Mouse (Mus musculus) urinary bladder, postnatal 10 days (tissue): ENCODE results near the gene Kdm3a.

ENCODE experiments used
- DNase-seq: peaks from one replicate; pipeline ENCODE4 v3.0.0; 2022; ENCODE audit warnings: low spot score

Gene Kdm3a

DNA sequence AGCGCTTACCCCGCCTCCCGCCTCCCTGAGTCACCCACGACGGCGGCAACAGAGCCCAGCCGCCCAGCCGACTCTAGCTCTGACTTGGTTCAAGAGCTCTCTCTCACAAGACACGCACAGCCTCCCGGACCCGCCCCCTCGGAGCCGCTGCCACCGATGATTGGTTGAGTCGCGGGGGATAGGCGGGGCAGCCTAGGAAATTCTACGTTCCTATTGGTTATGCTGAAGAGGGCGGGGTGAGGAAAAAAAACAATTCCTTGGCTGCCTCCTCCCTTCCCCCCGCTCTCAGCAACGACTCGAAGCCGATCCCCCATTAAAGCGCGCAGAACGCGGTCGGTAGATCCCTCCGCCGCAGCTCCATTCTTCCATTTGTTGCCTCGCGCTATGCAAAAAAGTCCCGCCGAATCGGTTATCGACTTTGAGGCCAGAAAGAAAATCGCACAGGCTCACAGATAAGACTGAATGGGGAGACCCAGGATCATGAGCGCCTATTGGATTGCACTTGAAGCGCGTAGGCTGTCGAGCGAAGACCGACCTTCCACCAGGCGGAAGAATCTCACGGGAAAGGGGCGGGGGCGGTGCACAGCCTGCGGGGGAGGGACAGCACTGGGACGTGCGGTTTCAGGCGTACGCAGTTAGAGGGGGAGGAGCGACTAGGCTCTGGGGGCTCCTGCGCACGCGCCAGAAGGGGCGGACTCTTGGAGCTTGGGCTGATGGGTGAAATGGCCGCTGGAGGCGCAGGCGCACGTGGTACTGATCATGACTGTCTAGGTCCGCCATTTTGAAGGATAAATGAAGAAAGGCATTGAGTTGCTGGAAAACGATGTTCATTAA lies at the start of gene Kdm3a:
Gene Kdm3a, minus strand, starts transcription at position 162 of the 834 bp plus-strand sequence.
- DNase-seq: peak; percentile 96

DNA sequence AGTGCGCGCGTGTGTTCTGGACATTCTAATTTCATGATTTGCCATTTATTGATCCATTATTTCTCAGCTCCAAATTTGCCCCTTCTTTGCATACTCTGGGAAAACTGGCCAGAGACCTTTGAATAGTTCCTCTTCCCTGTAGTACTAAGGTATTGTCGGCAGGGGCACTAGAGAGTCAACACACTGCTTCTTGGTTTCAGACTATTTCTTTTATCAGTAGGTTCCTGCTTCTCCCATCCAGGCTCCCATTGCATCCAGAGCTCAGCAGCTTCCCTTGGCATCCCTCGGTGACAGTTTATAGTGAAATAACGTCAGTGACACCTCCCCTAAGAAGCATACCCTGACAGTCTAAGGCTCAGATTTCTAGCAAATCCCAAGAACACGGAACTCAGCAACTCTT lies 46.1 kb upstream of the Kdm3a start:
- no peak for DNase-seq

DNA sequence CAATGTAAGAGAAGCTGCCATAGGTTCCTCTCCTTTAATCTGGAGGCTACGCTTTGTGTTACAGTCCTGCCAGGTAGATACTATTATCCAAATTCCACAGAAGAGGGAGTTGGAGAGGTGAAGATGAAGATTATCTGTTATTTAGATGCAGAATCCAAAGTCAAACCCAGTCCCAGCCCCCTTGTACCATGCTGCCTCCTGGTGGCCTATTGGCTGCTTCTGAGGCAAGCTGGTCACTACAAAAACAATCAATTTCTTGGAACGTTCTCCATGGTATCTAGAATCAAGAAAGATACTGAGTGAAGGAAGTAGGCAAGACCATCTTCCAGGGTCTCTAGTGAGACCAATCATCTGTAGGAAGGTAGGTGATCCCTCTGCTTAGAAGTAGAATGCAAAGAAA lies 40.4 kb upstream of the Kdm3a start:
- no peak for DNase-seq

DNA sequence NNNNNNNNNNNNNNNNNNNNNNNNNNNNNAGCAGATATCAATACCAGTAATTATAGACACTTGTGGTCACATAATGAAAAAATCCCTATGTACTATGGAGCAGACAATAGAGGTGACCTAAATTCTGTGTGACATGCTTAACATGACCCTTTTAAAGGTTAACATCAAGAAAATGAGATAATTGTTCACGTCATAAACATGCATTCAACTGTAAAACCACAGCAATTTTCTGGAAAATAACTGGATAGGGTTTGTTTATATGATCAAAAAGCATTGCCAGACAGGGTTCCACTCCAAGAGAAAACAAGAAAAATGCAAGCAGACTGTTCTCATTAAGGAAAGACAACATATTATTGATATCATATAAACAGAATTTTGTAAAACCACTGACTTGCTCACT lies 31.7 kb upstream of the Kdm3a start:
- no peak for DNase-seq

DNA sequence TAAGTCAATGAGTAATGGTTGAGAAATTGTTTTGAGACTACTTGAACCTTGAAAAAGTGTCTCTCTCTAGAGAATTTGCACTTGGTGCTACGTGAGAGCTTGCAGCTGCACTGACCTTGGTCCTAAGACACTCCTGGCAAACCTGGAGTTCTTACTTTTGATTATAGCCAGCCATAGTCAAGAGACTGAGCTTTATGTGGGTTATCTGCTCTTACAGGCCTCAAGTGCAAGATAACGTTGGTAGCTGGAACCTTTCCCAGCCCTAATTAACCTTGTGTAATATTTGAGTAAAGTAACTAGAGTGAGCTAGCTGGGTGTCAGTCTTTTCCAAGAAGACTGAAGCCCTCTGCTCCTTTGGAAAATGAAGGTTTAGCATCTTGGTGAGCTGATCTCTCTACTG lies 25.5 kb upstream of the Kdm3a start:
- DNase-seq: no peak

DNA sequence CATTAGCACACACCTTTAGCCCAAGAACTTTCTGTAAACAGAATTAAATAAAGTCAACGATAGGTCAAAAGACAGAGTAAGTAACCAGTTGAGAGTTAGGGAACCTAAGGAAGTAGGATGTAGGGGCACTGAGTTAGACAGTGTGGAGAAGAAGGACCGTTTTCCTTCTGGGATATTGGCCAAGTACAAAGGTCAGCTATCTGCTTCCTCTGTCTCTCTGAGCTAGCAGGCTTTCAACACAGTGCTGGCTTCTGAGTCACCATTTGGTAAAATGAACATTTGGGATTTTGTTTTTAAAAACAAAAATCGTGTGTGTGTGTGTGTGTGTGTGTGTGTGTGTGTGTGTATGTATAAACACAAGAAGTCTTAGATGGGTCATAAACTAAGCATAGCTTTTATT lies 23.0 kb upstream of the Kdm3a start:
- DNase-seq: no peak

DNA sequence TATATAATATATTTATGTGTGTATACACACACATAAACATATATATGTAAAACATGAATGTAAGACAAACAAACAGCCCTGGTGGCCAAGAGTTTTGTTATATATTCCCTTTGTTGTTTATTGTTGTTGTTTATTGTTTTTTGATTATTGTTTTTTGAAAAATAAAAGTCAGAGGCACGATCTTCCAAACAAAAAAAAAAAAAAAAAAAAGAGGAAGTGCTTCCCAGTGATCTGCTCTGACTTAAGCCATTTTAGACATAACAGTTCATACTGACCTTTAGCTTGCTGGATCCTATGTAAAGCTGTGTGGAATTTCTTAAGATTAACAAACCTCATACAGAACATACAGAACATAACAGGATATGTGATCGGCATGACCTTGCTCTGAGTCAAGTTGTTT lies 19.1 kb upstream of the Kdm3a start:
- no peak for DNase-seq

DNA sequence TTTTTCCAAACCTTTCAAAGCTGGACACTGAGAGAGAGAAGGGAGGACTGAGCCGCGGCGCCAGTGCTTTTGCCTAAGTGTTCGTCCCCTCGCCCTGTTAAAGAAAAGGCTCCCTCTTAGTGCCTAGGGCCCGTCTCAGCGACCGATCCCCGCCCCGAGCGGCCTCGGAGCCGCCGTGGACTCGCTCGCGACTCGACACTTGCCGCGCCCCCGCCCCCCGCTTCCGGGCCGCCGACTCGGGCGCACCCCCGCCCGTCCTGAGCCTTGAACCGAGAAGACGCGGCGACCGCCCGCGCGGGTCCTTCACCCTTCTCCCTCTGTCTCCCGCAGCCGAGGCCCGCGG lies 333 bp downstream of the Kdm3a start:
- DNase-seq: no peak

DNA sequence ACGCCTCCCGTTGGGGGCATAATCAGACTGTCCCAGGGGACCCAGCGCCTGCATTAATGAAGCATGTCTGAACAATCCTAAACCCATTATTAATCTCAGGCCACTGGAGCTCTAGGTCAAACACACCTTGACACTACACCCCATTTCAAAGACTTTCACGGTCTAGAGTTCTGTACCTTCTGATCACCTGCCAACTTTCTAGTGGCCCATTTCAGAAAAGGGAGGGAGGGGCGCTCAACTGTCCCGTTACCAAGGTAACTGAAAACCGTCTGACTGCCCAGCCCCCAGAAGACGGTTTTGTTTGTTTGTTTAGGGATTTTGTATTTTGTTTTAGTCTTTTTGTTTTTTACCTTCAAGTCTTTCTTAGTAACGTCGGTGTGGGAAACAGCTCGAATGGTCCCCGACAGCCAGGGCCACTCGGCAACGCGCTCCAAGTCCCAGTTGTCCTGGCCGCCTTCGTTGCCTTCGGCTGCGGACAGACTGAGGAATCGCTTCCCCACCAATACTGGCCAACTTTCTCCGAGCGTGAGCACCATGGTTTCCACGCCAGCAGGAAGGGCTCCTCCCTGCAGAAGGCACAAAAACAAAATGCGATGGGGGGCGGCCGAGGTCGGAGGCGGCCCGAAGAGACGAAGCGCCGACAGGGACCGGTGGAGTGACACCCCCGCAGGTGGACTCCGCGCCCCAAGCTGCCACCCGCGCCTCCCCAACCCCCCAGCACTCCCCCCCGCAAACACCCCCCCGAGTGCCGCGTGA lies 906 bp downstream of the Kdm3a start:
- peak; percentile 16 for DNase-seq

DNA sequence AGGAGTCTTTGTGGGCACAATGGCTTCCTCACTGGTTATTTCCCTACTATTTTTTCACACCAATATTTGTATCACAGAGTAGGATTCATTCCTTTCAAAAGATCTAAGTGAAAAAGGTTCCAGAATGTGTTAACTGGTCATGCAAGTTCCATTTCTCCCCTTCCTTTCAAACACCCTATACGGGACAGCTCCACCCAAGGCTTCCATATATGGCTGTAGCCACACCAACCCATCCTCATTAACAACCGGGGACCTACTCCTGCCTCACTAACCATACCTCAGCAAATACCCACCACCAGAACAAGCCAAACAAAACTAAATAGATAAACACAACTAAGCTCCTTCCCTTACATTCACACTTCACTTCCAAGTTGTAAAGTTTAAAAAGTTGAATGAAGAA lies 1.6 kb downstream of the Kdm3a start:
- no peak for DNase-seq

DNA sequence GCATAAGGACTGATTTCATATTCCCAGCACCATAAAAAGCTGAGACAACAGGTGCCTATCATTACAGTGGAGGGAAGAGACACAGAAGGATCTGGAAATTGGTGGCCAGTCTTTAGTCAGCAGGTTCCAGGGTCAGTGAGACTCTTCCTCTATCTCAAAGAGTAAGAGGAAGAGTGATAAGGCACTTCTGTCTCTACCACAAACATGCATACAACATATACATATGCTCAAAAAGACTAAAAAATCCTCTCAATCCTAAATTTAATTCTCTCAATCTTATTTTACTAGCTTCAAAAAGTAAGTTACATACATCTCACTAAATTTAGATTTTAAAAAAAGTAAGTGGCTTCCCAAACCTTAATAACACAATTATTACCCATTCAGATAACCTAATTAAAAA lies 5.5 kb downstream of the Kdm3a start:
- no peak for DNase-seq

DNA sequence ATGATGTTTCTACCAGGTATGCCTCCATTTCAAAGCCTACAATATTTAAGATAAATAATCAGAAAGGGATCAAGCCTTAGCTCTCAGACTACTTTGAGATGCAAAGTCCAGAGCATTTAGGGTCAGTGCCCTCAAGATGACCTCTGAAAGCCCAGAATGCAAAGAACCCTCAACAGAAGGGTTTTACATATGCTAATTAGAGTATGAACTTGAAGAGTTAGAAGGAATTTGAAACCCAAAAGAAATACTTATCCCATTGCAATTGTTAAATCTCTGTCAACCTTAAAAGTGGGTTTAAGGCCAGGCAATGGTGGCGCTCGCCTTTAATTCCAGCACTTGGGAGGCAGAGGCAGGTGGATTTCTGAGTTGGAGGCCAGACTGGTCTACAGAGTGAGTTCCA lies 6.8 kb downstream of the Kdm3a start:
- DNase-seq: no peak

DNA sequence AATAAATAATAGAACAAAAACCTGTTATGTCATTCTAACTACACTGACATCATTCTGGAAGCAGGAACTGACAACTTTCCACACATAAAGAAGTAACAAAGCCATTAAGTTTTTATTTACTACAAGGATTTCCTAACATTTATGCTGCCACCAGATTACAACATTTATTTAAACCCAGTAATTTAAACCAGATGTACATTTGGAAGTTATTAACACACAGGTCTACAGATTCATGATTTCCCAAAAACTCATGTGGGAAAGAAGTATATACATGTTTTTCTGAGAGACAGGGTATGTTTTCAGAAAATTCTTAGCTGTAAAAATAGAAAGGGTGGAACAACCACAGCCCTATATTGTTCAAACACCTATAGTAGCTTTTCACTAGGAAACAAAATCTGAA lies 8.1 kb downstream of the Kdm3a start:
- DNase-seq: no peak

DNA sequence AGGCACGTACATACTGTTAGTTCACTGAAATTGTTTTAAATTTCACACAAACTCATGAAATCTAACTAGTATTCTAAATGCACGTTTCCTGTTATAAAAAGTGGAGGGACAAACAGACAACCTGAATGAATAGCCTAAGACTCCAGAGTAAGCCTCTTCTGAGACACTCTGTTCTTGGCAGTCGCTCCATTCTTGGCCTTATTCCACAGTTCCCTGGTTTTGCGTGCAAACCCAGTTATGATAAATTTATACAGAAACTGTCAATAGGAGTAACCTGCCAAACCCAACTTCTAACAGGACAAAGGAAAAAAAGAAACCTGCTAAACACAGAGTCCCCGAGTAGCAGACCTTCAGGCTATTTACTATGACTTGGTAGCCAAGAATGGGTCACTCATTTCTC lies 10.8 kb downstream of the Kdm3a start:
- no peak for DNase-seq

DNA sequence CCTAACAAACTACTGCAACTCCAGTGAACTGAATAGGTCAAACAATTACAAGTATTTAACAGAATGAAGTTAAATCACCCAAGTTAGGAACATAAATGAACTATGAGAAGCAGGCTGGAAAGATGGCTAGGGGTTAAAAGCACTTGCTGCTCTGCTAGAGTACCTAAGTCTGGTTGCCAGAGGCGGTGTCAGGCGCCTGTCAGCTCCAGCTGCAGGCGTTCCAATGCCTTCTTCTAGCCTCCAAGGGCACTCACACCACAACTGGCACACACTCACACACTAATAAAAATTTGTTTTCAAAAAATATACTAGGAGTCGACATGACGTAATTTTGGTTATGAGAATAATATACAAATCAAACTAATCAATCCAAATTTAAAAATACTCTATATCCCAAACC lies 11.2 kb downstream of the Kdm3a start:
- no peak for DNase-seq

DNA sequence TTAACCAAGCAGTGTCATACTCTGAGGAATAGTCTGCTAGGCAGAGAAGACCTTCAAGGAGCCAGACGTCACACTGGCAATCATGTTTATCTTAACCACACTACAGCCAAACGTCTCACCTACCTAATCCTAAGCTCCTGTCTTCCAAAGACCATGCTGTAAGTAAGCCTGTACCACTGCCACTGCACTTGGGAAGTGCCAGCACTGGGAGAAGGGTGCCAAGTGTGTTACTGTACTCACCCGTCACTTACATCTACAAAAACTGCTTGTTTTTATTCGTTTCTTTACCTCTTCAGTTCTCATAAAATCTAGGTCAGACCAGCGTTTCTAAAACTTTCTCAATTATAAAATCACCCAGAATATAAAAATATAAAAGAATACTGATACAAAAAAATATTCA lies 15.8 kb downstream of the Kdm3a start:
- DNase-seq: no peak

DNA sequence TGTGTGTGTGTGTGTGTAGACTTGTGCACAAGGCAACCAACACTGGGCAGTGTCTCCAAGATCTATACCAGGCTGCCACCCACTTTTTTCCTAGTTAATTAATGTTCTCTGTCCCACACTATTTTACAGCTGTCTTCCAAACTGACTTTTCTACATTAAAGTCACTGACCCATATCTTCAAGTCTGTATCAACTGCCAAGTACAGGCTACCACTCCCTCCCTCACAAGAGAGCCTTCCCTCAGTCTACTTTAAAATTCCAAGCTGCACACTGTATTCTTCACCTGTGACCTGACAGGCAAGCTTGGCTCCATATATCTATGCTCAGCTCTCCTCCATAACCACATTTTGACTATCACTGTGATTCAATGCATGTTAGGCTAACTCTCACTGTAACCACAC lies 19.6 kb downstream of the Kdm3a start:
- DNase-seq: no peak

DNA sequence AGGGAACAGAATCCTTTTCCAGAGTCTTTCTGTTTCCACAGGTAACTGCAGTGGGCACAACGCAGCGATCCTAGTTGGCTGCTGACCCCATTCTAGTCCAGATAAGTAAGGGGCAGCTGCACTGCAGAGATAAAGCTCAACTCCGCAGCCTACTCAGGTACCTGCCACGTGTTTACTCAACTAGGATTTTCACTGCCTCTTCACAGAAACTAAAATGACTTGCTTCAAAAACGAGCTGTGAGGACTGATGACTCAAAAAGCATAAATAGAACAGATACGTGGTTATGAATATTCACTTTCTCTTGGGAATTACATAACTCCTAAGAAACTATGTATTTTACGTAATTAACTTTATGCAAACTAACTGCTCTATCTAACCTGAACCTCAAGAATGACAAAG lies 22.8 kb downstream of the Kdm3a start:
- DNase-seq: no peak

DNA sequence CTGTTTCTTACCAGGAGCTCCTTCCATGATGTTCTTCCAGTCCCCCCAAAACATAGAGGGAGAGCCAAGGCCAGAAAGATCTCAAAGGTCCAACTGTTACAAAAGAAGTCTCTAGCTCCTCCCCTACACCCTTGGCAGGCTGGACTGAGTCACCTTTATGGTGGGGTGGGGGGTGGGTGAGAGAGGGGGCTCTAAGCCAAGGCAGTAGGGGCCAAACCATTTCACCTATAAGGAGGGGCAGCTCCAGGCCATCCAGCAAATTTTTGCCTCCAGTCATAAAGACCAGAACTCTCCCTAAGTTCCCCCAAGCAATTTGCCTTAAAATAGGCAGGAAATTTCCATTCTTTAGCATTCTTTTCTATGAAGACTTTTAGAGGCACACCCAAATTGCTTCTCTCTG lies 23.8 kb downstream of the Kdm3a start:
- no peak for DNase-seq

DNA sequence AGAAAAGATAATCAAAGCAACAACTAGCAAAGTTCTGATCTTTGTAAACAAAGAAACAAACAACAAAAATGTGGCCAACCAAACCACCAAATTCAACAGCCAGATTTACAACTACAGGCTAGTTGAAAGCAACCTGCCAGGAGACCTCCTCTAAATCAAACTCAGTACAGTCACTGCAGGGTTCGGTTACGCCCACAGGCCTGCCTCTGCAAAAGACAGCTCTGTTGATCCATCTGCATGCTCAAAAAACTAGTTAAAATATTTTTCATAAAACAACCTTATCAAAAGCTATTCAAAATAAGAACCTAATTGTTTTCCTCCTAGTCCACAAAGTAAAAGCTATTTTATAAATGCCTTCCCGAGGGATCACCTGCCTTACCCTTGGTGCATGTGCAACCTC lies 25.0 kb downstream of the Kdm3a start:
- no peak for DNase-seq

DNA sequence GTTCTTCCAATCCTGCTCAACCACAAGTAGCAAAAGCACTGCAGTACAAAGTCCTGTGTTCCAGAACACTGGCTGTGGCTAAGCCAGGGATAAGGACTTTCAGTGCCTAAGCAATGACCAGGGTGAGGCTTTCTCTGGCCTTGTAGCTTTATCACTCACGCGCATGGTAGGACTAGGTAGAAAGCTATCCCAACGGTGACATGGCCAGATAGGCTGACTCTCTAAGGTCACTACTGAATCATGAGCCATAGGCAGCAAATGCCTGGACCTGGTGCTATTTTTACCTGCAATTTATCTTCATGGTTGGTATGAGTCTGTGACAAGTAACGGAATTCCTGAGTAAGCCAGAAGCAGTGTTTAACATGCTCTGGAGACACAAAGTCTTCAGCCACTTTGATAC lies 42.6 kb downstream of the Kdm3a start:
- DNase-seq: no peak

DNA sequence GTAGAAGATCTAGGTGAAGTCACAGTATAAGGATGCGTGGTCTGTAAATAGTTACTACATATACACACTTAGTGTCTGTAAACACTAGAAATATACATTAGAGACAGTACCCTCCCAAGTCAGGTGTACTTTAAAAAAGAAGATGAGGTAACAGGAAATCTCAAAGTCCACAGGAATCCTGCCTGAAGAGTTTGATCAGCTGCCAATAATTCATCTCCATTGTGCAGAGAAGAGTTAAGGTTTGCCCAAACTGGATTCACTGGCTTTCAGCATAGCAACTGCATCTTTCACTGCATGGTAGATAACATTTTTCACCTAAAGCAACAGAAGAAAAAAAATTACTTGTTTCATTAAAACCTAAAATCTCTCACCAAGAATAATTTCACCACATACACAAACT lies 43.4 kb downstream of the Kdm3a start:
- DNase-seq: no peak

DNA sequence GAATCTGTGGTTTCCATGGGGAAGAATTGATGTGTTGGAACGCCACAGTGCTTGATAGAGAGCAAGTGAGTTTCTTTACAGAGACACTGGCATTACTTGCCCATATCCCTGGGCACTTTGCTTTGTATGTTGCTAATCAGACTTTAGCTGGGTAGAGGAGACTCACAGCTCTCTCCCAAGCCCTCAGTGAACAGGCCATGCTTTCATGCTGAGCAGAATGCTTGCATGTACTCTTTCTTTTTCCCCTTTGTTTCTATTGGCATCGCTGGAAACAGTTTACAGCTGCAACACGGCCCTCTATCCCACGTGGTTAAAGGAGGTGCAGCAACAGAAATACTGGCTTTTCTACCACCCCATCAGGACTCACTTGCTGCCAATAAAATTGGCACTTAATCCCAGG lies 49.6 kb downstream of the Kdm3a start:
- DNase-seq: no peak

DNA sequence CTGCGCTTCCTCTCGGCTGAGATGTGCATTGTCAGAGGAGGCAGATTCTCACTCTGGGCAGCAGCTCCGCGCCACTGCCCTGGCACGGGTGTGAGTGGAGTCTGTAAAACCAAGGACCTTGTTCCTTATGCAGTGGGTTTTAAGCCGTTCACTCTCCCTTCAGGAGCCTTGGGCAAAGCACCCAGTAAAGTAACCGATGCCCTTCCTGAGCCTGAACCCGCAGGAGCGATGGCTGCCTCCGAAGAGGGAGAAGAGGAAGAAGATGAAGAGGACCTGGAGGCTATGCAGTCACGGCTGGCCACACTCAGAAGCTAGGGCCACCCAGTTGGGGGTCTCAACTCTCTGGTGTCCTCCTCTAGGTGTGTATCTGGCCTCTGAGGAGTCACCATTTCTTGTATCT lies 53.3 kb downstream of the Kdm3a start:
- no peak for DNase-seq
